Mouse (Mus musculus) liver, adult 2 months (tissue): ENCODE data around the gene Cnga2. TPM values are rescaled to one million over a fixed set of nuclear protein-coding genes. Genes with fewer than 3 reads are reported as not detected.
A peak's percentile ranks its signal among the peaks of the same experiment; 100 is the strongest.
"Not testable (repeated sequence)": the region's sequence is repeated elsewhere in the genome, so short reads cannot be mapped to it uniquely, and the experiment has no call there.

ENCODE experiments used
- DNase-seq: peaks from one replicate; pipeline ENCODE4 v3.0.0-alpha.2; 2011; ENCODE audit warnings: low read depth, low spot score; ENCODE audit errors: extremely low read depth
- H3K27ac ChIP-seq: fragments of 200-500 bp; replicated peaks from 2 replicates; pipeline ENCODE4 v1.5.1; 2012; ENCODE audit warnings: low read depth, mild to moderate bottlenecking, control low read depth, inconsistent platforms, low read length; ENCODE audit not compliant: insufficient read depth
- H3K27me3 ChIP-seq: fragments of 200-500 bp; 2 replicates; pipeline ENCODE4 v1.6.1; 2012; ENCODE audit warnings: mild to moderate bottlenecking, moderate library complexity, low read length, inconsistent platforms; ENCODE audit not compliant: control insufficient read depth, insufficient read depth
- H3K36me3 ChIP-seq: fragments of 200-500 bp; 2 replicates; pipeline ENCODE4 v1.6.1; 2012; ENCODE audit warnings: low read length, inconsistent platforms; ENCODE audit not compliant: control insufficient read depth, insufficient read depth
- H3K4me1 ChIP-seq: fragments of 200-500 bp; 2 replicates; pipeline ENCODE4 v1.6.1; 2011; ENCODE audit warnings: low read length; ENCODE audit not compliant: control insufficient read depth, insufficient read depth
- H3K4me3 ChIP-seq: fragments of 200-500 bp; 2 replicates; pipeline ENCODE4 v1.5.1; 2011; ENCODE audit warnings: low read depth, mild to moderate bottlenecking, control low read depth, low read length, moderate library complexity; ENCODE audit not compliant: insufficient read depth
- H3K79me2 ChIP-seq: fragments of 200-500 bp; 2 replicates; pipeline ENCODE4 v1.6.1; 2012; ENCODE audit warnings: inconsistent platforms, mild to moderate bottlenecking, low read length, moderate library complexity; ENCODE audit not compliant: control insufficient read depth, insufficient read depth
- H3K9ac ChIP-seq: fragments of 200-500 bp; 2 replicates; pipeline ENCODE4 v1.6.1; 2012; ENCODE audit warnings: low read depth, mild to moderate bottlenecking, control low read depth, inconsistent platforms, low read length
- CTCF ChIP-seq: fragments of 200-500 bp; IDR thresholded peaks from 2 replicates; pipeline ENCODE4 v1.5.1; 2011; ENCODE audit warnings: low read depth, low read length, control low read depth
- POLR2A ChIP-seq: fragments of 200-500 bp; IDR thresholded peaks from 2 replicates; pipeline ENCODE4 v1.6.1; 2011; ENCODE audit warnings: low read length, control low read depth; ENCODE audit not compliant: insufficient read depth; ENCODE audit errors: extremely low read depth
- WGBS: fragments of 180-500 bp; shearing (Covaris S2); methylation state at CpG from one replicate; pipeline ENCODE4 v1.1.7; 2018; 5-methylcytosine and 5-hydroxymethylcytosine counted together
- polyA plus RNA-seq: library from polyadenylated mRNA; depleted of rRNA; stranded (reverse); fragments of >200 nt; gene quantifications from 2 replicates; pipeline ENCODE4 v1.2.3, GENCODE M21; 2012
- total RNA-seq: library from RNA; depleted of rRNA; stranded (reverse); fragments of >200 nt; gene quantifications from 2 replicates; pipeline ENCODE4 v1.2.3, GENCODE M21; 2014

Gene Cnga2
- total and polyA plus RNA-seq, 2 experiments, result not detected

- no peak overlapping the region for H3K9ac ChIP-seq
These were observed 23.4 kb upstream of the Cnga2 start for GRCm38 (mm10) chrX:71968216-71968615.

GRCm38 (mm10) chrX:71968816-71969215 lies 22.8 kb upstream of the Cnga2 start:
- DNase-seq, result no peak
- 79% methylated on average over 6 of the region's 6 CpGs for WGBS
- no peaks in the 10 kb centered on the region for H3K36me3 ChIP-seq
- H3K9ac ChIP-seq, result no peak overlapping the region
- no peaks in the 10 kb centered on the region for H3K4me1 ChIP-seq
- H3K27ac ChIP-seq, result no peak overlapping the region
- no peaks in the 10 kb centered on the region for H3K27me3 ChIP-seq
- H3K79me2 ChIP-seq, result no peaks in the 10 kb centered on the region
- no peak overlapping the region for H3K4me3 ChIP-seq
- TF ChIP-seq POLR2A, result no peak
- no peak for TF ChIP-seq CTCF

More at GRCm38 (mm10) chrX:71968216-71968615, 23.4 kb upstream of the Cnga2 start:
- TF ChIP-seq CTCF, result no peak
- TF ChIP-seq POLR2A, result no peak
- 69% methylated on average over 1 of the region's 1 CpGs for WGBS
- no peak overlapping the region for H3K27ac ChIP-seq
- no peaks in the 10 kb centered on the region for H3K79me2 ChIP-seq
- no peaks in the 10 kb centered on the region for H3K27me3 ChIP-seq
- DNase-seq, result no peak
- H3K36me3 ChIP-seq, result no peaks in the 10 kb centered on the region
- no peaks in the 10 kb centered on the region for H3K4me1 ChIP-seq
- H3K4me3 ChIP-seq, result no peak overlapping the region

- no peak for DNase-seq
- Histone ChIP-seq H3K27ac (no peak overlapping the region), H3K4me3 (no peak overlapping the region), H3K27me3 (no peaks in the 10 kb centered on the region), H3K36me3 (no peaks in the 10 kb centered on the region), H3K4me1 (no peaks in the 10 kb centered on the region), H3K79me2 (no peaks in the 10 kb centered on the region), H3K9ac (no peak overlapping the region)
- WGBS, result 68% methylated on average over 5 of the region's 5 CpGs
- no peak for TF ChIP-seq POLR2A
These were observed 20.3 kb upstream of the Cnga2 start for GRCm38 (mm10) chrX:71971325-71971724.

GRCm38 (mm10) chrX:71972686-71973085 lies 19.0 kb upstream of the Cnga2 start, which contains the start of gene Fate1:
Fate1 (plus strand) TSS chrX:71972986.
- H3K27ac ChIP-seq, result no peak within 1 kb of the TSS
- H3K4me3 ChIP-seq, result no peak within 1 kb of the TSS
- no peaks in the 10 kb centered on the region for H3K27me3 ChIP-seq
- DNase-seq, result no peak
- no peaks in the 10 kb centered on the region for H3K79me2 ChIP-seq
- H3K9ac ChIP-seq, result no peak within 1 kb of the TSS
- H3K4me1 ChIP-seq, result no peaks in the 10 kb centered on the region
- no peaks in the 10 kb centered on the region for H3K36me3 ChIP-seq
- 47% methylated on average over 2 of the region's 2 CpGs for WGBS
- no peak for TF ChIP-seq CTCF
- TF ChIP-seq POLR2A, result no peak

GRCm38 (mm10) chrX:71977681-71978080 lies 14.0 kb upstream of the Cnga2 start:
- not testable (repeated sequence) for H3K36me3 ChIP-seq, H3K79me2 ChIP-seq, H3K27me3 ChIP-seq, H3K4me1 ChIP-seq, H3K27ac ChIP-seq, DNase-seq, H3K4me3 ChIP-seq, H3K9ac ChIP-seq

GRCm38 (mm10) chrX:71980443-71980842 lies 11.2 kb upstream of the Cnga2 start:
- no peak overlapping the region for H3K27ac ChIP-seq
- H3K79me2 ChIP-seq, result no peaks in the 10 kb centered on the region
- 40% methylated on average over 3 of the region's 3 CpGs for WGBS
- H3K4me1 ChIP-seq, result no peaks in the 10 kb centered on the region
- DNase-seq, result peak; percentile 15
- no peak overlapping the region for H3K4me3 ChIP-seq
- TF ChIP-seq CTCF (no peak), POLR2A (no peak)
- H3K27me3 ChIP-seq, result no peaks in the 10 kb centered on the region
- no peaks in the 10 kb centered on the region for H3K36me3 ChIP-seq
- H3K9ac ChIP-seq, result no peak overlapping the region
